ENCODE assay signal across 12 mouse cellular contexts in the genomic region with DNA sequence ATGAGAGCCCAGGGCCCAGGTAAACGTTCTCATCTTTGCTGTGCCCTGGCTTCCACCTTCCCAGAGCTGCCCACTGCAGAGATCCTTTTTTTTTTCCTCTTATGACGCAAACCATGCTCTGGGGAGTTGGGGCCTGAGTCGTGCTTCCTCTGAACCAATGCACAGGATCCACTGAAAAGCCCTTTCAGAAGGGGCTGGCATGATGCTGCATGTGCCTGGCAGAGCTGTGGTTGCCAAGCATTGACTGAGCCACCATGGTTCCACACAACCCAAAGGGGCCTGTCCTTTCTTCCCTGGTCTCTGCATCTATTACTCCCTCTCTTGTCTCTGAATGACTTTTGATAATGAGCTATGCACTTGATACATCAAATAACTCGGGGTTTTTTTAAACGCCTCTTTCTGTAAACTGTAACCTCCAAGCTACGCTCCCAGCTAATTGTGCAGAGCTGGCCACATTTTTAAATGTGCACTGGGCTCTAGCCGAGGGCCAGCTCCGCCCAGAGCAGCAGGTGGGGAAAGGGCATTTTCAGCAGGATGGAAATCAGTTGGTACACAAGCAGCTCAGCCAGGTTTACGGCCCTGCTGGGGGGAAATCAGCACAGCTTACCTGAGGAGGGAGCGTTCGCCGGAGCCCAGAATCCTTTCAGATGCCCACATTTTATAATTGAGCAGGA.
DNase-seq lines count a peak whose midpoint lies in the region; ATAC-seq and TF ChIP-seq lines count a peak whose summit lies in the region.
"Had no signal": no experiment of that assay in that cellular context is flagged by ENCODE, and none has a peak within 500 bp of the region (broad histone marks: within the 10 kb centered on the region; RNA-seq: fewer than 3 reads in every experiment).

No protein-coding gene starts in this region.

- H3K36me3 ChIP-seq in stomach, embryonic 15.5 days = no peaks in the 10 kb centered on the region
- no peaks in the 10 kb centered on the region for H3K36me3 ChIP-seq in stomach, postnatal 0 days (ENCODE audit: control insufficient read depth, insufficient read depth, low read length)
- no peaks in the 10 kb centered on the region for H3K36me3 ChIP-seq in hindbrain, embryonic 16.5 days (ENCODE audit: control insufficient read depth, insufficient read depth, low read length)
- no peaks in the 10 kb centered on the region for H3K36me3 ChIP-seq in stomach, embryonic 16.5 days (ENCODE audit: control insufficient read depth, insufficient read depth, low read length)
- H3K36me3 ChIP-seq: limb, embryonic 13.5 days had no signal

- H3K9ac ChIP-seq in stomach, embryonic 15.5 days = no peak overlapping the region
- H3K9ac ChIP-seq in stomach, postnatal 0 days (ENCODE audit: low read length) = no peak overlapping the region
- H3K9ac ChIP-seq in hindbrain, embryonic 16.5 days (ENCODE audit: low read depth, low read length) = peak overlapping the region; percentile 28; the same call in 1 of the 2 replicates
- no peak overlapping the region for H3K9ac ChIP-seq in stomach, embryonic 16.5 days (ENCODE audit: low read length)
- H3K9ac ChIP-seq: limb, embryonic 13.5 days had no signal

- no peaks in the 10 kb centered on the region for H3K27me3 ChIP-seq in stomach, embryonic 15.5 days (replicated peaks)
- H3K27me3 ChIP-seq in stomach, postnatal 0 days (ENCODE audit: control insufficient read depth, insufficient read depth, low read length) = no peaks in the 10 kb centered on the region
- no peaks in the 10 kb centered on the region for H3K27me3 ChIP-seq in hindbrain, embryonic 16.5 days (replicated peaks; ENCODE audit: control insufficient read depth, insufficient read depth, low read length)
- H3K27me3 ChIP-seq in stomach, embryonic 16.5 days (ENCODE audit: control insufficient read depth, insufficient read depth, low read length) = no peaks in the 10 kb centered on the region

- no peak for DNase-seq in stomach, postnatal 0 days (ENCODE audit: low spot score)
- no peak for DNase-seq in lung, adult 2 months
- DNase-seq in gastrocnemius, postnatal 25 days = no peak
- no peak for DNase-seq in spleen, postnatal 10 days (ENCODE audit: low spot score in 2 of 2)
- DNase-seq: kidney, adult 11 months; lung, postnatal 10 days had no signal

- 0 out of 2 replicates have a peak, but pooled peaks cover 11% of the 10 kb centered on the region for H3K4me1 ChIP-seq in stomach, embryonic 15.5 days
- H3K4me1 ChIP-seq in stomach, postnatal 0 days (replicated peaks; ENCODE audit: control insufficient read depth, insufficient read depth) = 0 out of 2 replicates have a peak, but pooled peaks cover 2% of the 10 kb centered on the region
- H3K4me1 ChIP-seq in cortical plate, adult 2 months (ENCODE audit: control insufficient read depth, insufficient read depth, low read length) = peaks cover 46% of the 10 kb centered on the region
- peaks cover 66% of the 10 kb centered on the region for H3K4me1 ChIP-seq in hindbrain, embryonic 16.5 days (ENCODE audit: control insufficient read depth, insufficient read depth, low read depth, low read length)
- H3K4me1 ChIP-seq in stomach, embryonic 16.5 days (ENCODE audit: control insufficient read depth, insufficient read depth, low read length) = peaks cover 18% of the 10 kb centered on the region
- H3K4me1 ChIP-seq in lung, adult 2 months (ENCODE audit: control insufficient read depth, insufficient read depth, low read length) = 0 out of 2 replicates have a peak, but pooled peaks cover 2% of the 10 kb centered on the region

- ATAC-seq in stomach, embryonic 15.5 days (ENCODE audit: insufficient read depth, low FRiP score, low read depth) = no peak
- ATAC-seq in stomach, postnatal 0 days (ENCODE audit: low FRiP score, low TSS enrichment) = no peak
- 0 out of 2 replicates have a peak, but pooled peaks have one; percentile 19 for ATAC-seq in hindbrain, embryonic 16.5 days
- ATAC-seq in stomach, embryonic 16.5 days (ENCODE audit: insufficient read depth, low FRiP score) = no peak

- H3K27ac ChIP-seq in stomach, embryonic 15.5 days = 0 out of 2 replicates have a peak overlapping the region, but pooled peaks have one; percentile 42
- no peak overlapping the region for H3K27ac ChIP-seq in stomach, postnatal 0 days (replicated peaks)
- H3K27ac ChIP-seq in cortical plate, adult 2 months (ENCODE audit: insufficient read depth, low read length) = peak overlapping the region; percentile 39
- peak overlapping the region; percentile 73 for H3K27ac ChIP-seq in hindbrain, embryonic 16.5 days (ENCODE audit: low read depth, low read length)
- peak overlapping the region; percentile 11; the same call in 1 of the 2 replicates for H3K27ac ChIP-seq in stomach, embryonic 16.5 days (ENCODE audit: low read length)
- H3K27ac ChIP-seq: limb, embryonic 13.5 days had no signal

- no peak overlapping the region for H3K4me3 ChIP-seq in stomach, embryonic 15.5 days (replicated peaks)
- no peak overlapping the region for H3K4me3 ChIP-seq in stomach, postnatal 0 days (ENCODE audit: low read depth, low read length)
- no peak overlapping the region for H3K4me3 ChIP-seq in cortical plate, adult 2 months (ENCODE audit: insufficient read depth, low read length)
- no peak overlapping the region for H3K4me3 ChIP-seq in hindbrain, embryonic 16.5 days (ENCODE audit: low read length)
- no peak overlapping the region for H3K4me3 ChIP-seq in stomach, embryonic 16.5 days (replicated peaks; ENCODE audit: low read length)
- H3K4me3 ChIP-seq in lung, adult 2 months (replicated peaks; ENCODE audit: extremely low read depth, low read depth, low read length) = no peak overlapping the region
- H3K4me3 ChIP-seq: limb, embryonic 13.5 days had no signal

- 53% methylated on average over 12 of the region's 12 CpGs for WGBS in stomach, embryonic 15.5 days
- whole genome bisulfite sequencing in stomach, postnatal 0 days = 55% methylated on average over 12 of the region's 12 CpGs
- 33% methylated on average over 12 of the region's 12 CpGs for WGBS in hindbrain, embryonic 16.5 days
- 51% methylated on average over 12 of the region's 12 CpGs for WGBS in stomach, embryonic 16.5 days
- WGBS in lung, adult 2 months = 76% methylated on average over 12 of the region's 12 CpGs

- H3K4me2 ChIP-seq in stomach, embryonic 15.5 days = no peak overlapping the region
- no peak overlapping the region for H3K4me2 ChIP-seq in stomach, postnatal 0 days (replicated peaks; ENCODE audit: low read depth)
- H3K4me2 ChIP-seq in hindbrain, embryonic 16.5 days (ENCODE audit: low read length) = no peak overlapping the region
- no peak overlapping the region for H3K4me2 ChIP-seq in stomach, embryonic 16.5 days (ENCODE audit: low read depth, low read length)
- H3K4me2 ChIP-seq: heart, embryonic 11.5 days; limb, embryonic 13.5 days had no signal

- no peak for TF ChIP-seq EP300 in stomach, postnatal 0 days (optimal IDR thresholded peaks at IDR 0.05)

- no peak for TF ChIP-seq CTCF in stomach, postnatal 0 days (IDR thresholded peaks at IDR 0.05; ENCODE audit: low read depth)
- no peak for TF ChIP-seq CTCF in cortical plate, adult 2 months (IDR thresholded peaks at IDR 0.05; ENCODE audit: extremely low read depth, insufficient read depth, low read length)
- no peak for TF ChIP-seq CTCF in lung, adult 2 months (IDR thresholded peaks at IDR 0.05; ENCODE audit: insufficient read depth, low read length)

- H3K9me3 ChIP-seq in stomach, embryonic 15.5 days = no peaks in the 10 kb centered on the region
- H3K9me3 ChIP-seq in stomach, postnatal 0 days (ENCODE audit: control insufficient read depth, low read length) = no peaks in the 10 kb centered on the region
- no peaks in the 10 kb centered on the region for H3K9me3 ChIP-seq in hindbrain, embryonic 16.5 days (ENCODE audit: control insufficient read depth, low read length)
- H3K9me3 ChIP-seq in stomach, embryonic 16.5 days (replicated peaks; ENCODE audit: control insufficient read depth, low read length) = no peaks in the 10 kb centered on the region
- H3K9me3 ChIP-seq: limb, embryonic 13.5 days had no signal

- no peak for TF ChIP-seq POLR2A in cortical plate, adult 2 months (IDR thresholded peaks at IDR 0.05; ENCODE audit: extremely low read depth, insufficient read depth, low read length)
- no peak for TF ChIP-seq POLR2A in lung, adult 2 months (IDR thresholded peaks at IDR 0.05; ENCODE audit: borderline replicate concordance, extremely low read depth, low read depth, low read length)
